Mouse (Mus musculus): Measurements from ENCODE around the gene Neurl3.

The Neurl3 gene

DNA sequence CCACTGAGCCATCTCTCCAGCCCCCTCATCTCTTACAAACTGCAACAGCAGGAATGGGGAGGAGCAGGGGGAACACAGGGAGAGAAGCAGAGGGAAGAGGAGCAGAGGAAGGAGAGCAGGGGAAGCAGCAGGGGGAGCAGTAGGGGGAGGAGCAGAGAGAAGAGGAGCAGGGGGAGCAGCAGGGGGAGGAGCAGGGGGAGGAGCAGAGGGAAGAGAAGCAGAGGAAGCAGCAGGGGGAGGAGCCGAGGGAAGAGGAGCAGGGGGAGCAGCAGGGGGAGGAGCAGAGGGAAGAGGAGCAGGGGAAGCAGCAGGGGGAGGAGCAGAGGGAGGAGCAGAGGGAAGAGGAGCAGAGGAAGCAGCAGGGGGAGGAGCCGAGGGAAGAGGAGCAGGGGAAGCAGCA, 15.8 kb downstream of the Neurl3 start:
- in situ Hi-C loops (cut with MseI, MboI), result no loop called here

GRCm38 (mm10) chr1:36257276-36257675, 17.2 kb downstream of the Neurl3 start:
- in situ Hi-C loops (cut with MseI, MboI), result no loop called here

GRCm38 (mm10) chr1:36255871-36256640, 18.4 kb downstream of the Neurl3 start:
- in situ Hi-C loops (cut with MseI, MboI), result no loop called here

DNA sequence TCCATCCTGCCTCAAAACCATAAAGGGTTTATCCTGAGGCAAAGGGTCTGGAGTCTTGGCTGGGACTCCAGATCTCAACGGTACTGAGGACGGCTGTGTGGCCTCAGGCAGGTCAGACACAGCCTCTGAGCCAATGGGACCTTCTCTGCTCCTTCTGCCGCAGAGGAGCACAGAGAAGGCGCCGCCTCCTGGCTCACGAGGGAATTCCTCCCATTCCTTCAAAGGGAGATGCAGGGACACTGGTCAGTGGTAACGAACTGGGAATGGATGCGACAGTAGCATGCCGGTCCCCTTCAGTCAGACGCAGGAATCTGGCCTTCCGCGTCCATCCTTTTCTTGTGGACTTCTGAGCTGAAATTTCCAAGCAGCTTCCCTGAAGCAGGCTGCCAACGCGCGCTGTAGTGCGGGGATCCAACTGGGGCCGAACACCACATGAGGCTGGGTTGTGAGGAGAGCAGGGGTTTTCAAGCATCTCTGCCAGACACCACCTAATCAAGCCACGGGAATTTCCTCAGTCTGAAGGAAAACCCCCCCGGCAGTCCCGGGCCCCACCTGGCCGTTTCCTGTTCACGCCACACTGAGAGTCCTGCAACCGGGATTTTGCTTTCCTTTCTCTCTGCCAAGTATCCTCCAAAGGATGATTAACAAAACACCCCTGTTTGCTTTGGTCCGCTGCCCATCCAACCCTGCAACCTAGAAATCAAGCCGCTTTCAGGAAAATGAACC, 19.7 kb downstream of the Neurl3 start:
- in situ Hi-C loops (cut with MseI, MboI), result no loop called here

DNA sequence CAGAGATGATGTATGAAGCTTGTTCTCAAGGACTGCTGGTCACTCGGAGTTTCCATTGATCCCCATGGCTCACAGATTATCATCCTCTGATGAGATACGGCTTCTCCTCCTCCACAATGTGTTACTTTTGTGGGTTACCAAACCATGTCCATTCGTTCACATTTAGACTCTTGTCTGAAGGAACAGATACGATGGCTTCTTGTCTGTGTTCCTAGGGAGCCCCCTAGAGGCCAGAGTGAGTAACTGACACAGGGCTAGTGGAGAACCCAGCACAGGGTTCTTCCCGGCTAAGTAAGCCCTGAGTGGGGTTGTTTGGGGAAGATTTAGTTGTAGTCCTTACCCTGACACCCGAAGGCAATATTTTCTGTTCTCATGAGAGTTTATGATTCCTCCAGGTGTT, 21.7 kb downstream of the Neurl3 start:
- in situ Hi-C loops (cut with MseI, MboI), result no loop called here

DNA sequence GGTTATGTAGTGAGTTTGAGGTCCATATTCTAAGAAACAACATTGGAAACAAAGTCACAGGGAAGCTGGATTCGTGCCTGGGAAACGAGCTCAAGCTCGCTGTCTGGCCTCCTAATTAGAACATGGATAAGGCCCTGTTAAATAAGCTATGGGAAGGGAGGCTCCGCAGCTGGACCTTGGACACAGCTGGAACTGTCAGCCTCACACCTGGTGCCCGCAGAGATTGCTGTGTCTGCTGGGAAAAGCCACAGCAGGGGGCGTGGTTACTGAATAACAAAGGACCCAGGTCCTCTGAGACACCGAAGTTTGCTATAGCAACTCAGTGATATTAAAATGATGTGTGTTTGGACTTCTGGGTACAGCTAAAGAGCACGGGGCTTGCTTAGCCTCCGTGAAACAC, 23.1 kb downstream of the Neurl3 start:
- in situ Hi-C loops (cut with MseI, MboI), result no loop called here

GRCm38 (mm10) chr1:36246688-36247087, 27.8 kb downstream of the Neurl3 start:
- in situ Hi-C loops (cut with MseI, MboI), result no loop called here

DNA sequence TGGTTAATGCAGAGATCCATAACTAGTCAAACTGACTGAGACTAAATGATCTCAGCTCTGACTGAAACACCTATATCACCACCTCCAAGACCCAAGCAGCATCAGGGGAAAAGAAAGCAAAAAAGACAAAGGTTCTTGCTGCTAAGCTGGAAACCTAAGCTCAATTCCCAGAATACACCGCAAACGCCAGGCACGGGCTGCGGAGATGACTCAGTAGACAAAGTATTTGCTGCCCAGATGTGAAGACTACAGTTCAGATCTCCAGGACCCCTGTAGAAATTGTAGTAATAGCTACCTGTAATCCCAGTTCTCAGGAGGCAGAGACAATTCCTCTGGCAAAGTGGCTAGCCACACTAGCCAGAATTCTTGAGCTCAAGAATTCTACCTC, 29.7 kb downstream of the Neurl3 start:
- in situ Hi-C loops (cut with MseI, MboI), result no loop called here

DNA sequence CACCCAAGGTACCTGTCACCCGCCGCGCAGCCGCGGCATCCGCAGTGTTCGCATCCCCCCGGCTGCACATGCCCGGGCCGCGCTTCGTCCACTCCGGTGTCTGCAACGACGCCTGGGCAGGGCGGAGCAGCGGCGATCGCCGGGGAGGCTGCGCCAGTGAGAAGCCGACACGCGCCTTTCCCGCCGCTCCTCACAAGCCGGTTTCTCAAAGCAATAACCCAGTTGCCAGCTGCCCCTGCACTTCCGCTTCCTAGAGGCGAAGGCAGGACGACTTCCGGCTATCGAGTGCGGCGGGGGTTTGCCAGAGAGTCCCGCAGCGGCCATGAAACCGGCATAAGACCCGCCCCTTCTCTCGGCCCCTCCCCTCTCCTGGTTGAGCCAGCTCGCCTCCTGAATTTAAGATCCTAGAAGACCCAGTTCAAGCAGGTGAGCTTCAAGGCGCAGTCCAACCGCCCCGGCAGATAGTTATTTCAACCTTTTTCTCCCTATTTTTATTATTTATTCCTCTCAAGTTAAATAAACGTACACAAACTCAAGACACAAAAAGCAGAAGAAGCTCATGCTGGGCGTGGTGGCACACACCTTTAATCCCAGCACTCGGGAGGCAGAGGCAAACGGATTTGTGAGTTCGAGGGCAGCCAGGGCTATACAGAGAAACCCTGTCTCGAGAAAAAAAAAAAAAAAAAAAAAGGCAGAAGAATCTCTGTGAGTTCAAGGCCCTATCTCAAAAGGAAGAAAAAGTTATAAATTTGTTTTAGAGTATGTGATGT, 30.2 kb downstream of the Neurl3 start, which contains the start of gene Uggt1:
Uggt1 (minus strand) TSS at position 663 of the 770 bp plus-strand sequence.
- in situ Hi-C loops (cut with MseI, MboI), result no loop called here

DNA sequence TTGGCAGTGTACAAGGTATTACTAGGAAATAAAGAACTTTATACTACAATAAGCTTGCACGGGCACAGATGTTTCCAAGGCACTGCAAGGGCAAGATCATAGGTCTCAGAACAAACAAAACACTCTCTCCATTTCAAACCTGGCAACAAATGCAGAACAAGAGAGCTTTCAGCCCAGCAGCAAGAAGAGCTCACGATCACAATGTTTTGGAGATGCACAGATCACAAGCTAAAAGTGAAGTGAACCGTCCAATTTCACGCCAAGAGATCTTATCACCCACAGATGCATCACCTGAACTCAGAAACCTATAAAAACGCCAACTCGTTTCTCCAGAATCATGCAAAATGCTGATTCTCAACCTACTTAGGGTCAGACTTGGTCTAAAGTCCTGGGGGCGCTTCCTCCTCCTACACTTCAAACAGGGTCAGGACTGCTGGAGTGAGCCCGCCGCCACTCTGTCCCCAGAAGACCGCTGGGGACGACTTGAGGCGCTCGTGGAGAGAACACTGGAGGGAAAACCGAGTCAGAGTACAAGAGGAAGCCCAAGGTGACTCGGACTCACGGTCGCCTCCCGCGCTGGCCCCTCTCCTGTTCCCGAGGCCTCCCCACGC, 30.9 kb downstream of the Neurl3 start:
- in situ Hi-C loops (cut with MseI, MboI), result no loop called here

- in situ Hi-C loops (cut with MseI, MboI), result no loop called here
Observed at GRCm38 (mm10) chr1:36241903-36242429, 32.5 kb downstream of the Neurl3 start.

GRCm38 (mm10) chr1:36240176-36240575, 34.3 kb downstream of the Neurl3 start:
- in situ Hi-C loops (cut with MseI, MboI), result no loop called here

- in situ Hi-C loops (cut with MseI, MboI), result no loop called here
Observed at GRCm38 (mm10) chr1:36239396-36239795, 35.1 kb downstream of the Neurl3 start.

GRCm38 (mm10) chr1:36235855-36236254, 38.6 kb downstream of the Neurl3 start:
- in situ Hi-C loops (cut with MseI, MboI), result no loop called here

GRCm38 (mm10) chr1:36235057-36235639, 39.3 kb downstream of the Neurl3 start:
- in situ Hi-C loops (cut with MseI, MboI), result no loop called here

DNA sequence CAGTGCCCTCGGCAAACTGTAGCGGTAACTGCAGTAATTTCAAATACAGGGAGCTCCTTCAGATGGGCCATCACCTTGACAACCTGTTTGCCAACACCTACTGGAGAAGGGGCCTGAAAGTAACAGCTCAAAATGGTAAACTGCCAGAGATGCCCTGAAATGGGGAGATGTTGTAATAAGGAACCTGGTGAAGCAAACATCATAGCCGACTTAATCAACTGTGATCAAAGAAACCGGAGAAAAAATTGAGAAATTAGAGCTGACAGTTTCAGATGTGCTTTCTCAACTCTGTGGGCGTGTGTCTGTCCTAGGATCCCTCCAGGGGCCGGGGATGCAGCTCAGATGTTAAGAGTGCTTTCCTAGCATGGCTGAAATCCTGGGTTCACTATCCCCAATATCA, 41.3 kb downstream of the Neurl3 start:
- in situ Hi-C loops (cut with MseI, MboI), result no loop called here

GRCm38 (mm10) chr1:36230919-36231705, 43.4 kb downstream of the Neurl3 start:
- in situ Hi-C loops (cut with MseI, MboI), result no loop called here

- in situ Hi-C loops (cut with MseI, MboI), result no loop called here
Observed at GRCm38 (mm10) chr1:36228461-36228860, 46.0 kb downstream of the Neurl3 start.

GRCm38 (mm10) chr1:36224648-36225047, 49.8 kb downstream of the Neurl3 start:
- in situ Hi-C loops (cut with MseI, MboI), result no loop called here
